Mouse (Mus musculus) lung, adult 2 months (tissue): Measurements from ENCODE around the gene Gpd1l. TPM values are rescaled to one million over a fixed set of nuclear protein-coding genes. Genes with fewer than 3 reads are reported as not detected.
"Not testable (repeated sequence)": the region's sequence is repeated elsewhere in the genome, so short reads cannot be mapped to it uniquely, and the experiment has no call there.

Experiments used
- DNase-seq: peaks from one replicate; pipeline ENCODE4 v3.0.0; 2022
- H3K4me1 ChIP-seq: fragments of 200-500 bp; 2 replicates; pipeline ENCODE4 v1.6.1; 2011; ENCODE audit warnings: low read length; ENCODE audit not compliant: control insufficient read depth, insufficient read depth
- H3K4me3 ChIP-seq: fragments of 200-500 bp; replicated peaks from 2 replicates; pipeline ENCODE3; 2011; ENCODE audit warnings: low read depth, mild to moderate bottlenecking, control low read depth, low read length; ENCODE audit errors: extremely low read depth
- CTCF ChIP-seq: fragments of 200-500 bp; IDR thresholded peaks from 2 replicates; pipeline ENCODE4 v1.5.1; 2011; ENCODE audit warnings: mild to moderate bottlenecking, low read length, control low read depth; ENCODE audit not compliant: insufficient read depth
- POLR2A ChIP-seq: fragments of 200-500 bp; IDR thresholded peaks from 2 replicates; pipeline ENCODE4 v1.6.1; 2011; ENCODE audit warnings: low read depth, mild to moderate bottlenecking, control low read depth, low read length, borderline replicate concordance; ENCODE audit errors: extremely low read depth
- WGBS: fragments of 180-500 bp; shearing (Covaris S2); methylation state at CpG from one replicate; pipeline ENCODE4 v1.1.7; 2018; 5-methylcytosine and 5-hydroxymethylcytosine counted together
- polyA plus RNA-seq: library from polyadenylated mRNA; depleted of rRNA; stranded (reverse); fragments of >200 nt; gene quantifications from 2 replicates; pipeline ENCODE4 v1.2.3, GENCODE M21; 2012; rRNA removed

Gene Gpd1l
- polyA plus RNA-seq = 20.0 and 27.3 TPM in 2 replicates

DNA sequence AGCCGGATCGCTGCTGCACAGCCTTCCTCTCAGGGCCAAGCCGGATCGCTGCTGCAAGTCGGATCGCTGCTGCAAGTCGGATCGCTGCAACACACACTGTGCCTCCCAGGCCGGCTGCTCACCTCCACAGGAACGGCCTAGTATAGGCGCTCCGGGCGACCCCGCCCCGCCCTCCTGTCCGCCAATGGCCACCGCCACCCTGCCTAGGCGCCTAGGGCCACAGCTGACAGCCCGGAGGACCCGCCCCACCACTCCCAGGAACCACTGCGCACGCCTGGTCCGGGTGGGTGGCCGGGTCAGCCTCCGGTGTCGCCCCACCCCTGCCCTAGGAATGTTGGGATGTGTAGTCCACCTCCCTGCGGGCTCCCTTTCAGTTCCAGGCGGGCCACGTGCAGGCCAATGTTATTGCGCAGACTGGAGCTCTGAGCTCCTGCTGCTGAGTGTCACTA, at the start of gene Gpd1l:
Gene Gpd1l (minus strand): TSS at position 265 of the 449 bp plus-strand sequence.
- TF ChIP-seq POLR2A (peak; percentile 85; the same call in 1 of the 2 replicates), CTCF (no peak)
- under 1% methylated on average over 30 of the region's 30 CpGs for WGBS
- Histone ChIP-seq H3K4me1 (0 out of 2 replicates have a peak, but pooled peaks cover 3% of the 10 kb centered on the region), H3K4me3 (peak within 1 kb of the TSS; percentile 100)
- peak; percentile 96 for DNase-seq

DNA sequence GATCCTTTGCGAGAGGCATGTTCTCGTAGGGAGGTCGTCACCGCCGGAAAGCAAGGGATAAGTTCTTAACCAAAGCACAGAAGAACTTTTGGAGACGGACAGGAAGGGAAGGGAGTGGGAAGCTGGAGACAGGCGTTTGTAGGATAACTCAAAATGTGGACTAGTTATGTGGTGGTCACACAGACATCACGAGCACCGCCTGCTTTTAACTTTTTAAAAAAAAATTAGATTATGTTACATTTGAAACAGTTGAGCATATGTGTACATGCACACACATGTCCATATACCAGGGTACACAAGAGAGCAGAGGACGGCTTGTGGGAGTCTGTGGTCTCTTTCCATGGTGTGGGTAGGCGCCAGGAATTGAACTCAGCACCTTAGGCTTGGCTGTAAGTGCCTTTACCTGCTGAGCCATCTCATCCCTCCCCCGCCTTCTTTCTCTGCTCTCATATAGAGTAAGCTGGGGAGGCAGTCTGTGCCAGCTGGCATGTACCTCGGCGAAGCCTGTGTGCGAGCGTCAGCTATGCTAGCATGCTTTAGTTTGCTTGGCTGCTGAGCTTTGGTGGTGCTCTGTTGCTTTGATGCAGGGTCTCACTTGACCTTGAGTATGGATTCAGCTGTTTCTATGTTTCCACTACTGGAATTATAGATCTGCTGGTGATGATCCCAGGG, 49.0 kb upstream of the Gpd1l start, which contains the start of gene Rps27rt:
Gene Rps27rt (minus strand): TSS at position 51 of the 672 bp plus-strand sequence.
- Histone ChIP-seq H3K4me3 (no peak within 1 kb of the TSS), H3K4me1 (peaks cover 1% of the 10 kb centered on the region)
- TF ChIP-seq CTCF (no peak), POLR2A (no peak)
- DNase-seq = no peak
- WGBS = 90% methylated on average over 16 of the region's 16 CpGs

DNA sequence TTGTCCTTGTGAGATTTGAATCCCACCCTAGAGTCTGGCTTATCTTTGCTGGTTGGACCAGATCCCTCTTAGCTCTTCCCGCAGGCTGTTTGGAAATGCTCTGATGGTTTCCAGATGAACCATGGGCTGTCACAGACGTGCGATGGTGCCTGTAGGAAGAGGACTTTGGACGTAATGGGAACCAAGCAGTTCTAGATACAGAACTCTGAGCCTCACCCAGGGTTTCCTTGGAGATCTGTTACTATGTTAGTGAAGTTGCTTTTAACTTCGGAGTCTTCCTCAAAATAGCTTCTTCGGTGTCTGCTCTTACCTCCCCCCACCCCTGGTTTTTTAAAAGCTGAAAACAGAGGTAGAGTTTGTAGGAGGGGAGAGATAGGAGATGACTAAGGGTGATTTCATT, 46.2 kb upstream of the Gpd1l start:
- no peak for DNase-seq
- no peak for TF ChIP-seq POLR2A
- 70% methylated on average over 6 of the region's 6 CpGs for WGBS
- peaks cover 3% of the 10 kb centered on the region for H3K4me1 ChIP-seq
- H3K4me3 ChIP-seq = no peak overlapping the region

DNA sequence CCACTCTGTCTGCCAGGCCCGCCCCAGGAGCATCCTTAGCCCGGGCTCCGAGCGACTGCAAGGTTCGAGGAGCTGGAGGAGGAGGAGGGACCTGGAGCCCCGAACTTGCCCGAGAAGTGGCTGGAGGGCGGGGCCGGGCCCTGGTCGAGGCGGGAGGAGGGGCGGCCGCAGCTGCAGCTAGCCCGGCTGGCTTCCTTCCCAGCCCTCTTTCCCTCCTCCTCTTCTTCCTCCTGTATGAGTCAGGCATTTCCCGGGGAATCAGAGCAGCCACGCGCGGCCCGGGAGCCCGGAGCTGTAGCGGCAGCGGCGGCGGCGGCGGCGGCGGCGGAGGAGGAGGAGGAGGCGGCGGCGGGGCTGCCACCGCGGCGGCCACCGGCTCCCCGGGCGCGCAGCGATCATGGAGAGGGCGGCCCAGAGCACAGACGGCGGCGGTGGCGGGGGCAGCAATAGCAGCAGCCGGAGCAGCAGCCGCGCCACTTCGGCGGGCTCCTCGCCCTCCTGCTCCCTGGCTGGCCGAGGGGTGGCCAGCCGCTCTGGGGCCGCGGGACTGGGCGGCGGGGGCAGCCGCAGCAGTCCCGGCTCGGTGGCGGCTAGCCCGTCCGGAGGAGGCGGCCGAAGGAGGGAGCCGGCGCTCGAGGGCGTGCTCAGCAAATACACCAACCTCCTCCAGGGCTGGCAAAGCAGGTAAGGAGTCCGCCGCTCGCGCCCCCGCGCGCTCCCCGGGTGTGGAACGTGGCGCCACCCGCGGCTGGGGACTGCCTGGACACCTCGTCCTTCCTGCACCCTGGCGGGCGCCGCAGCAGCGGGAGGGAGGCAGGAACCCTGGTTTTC, 44.7 kb upstream of the Gpd1l start, which contains the start of gene Osbpl10:
Gene Osbpl10 (plus strand): TSS at position 289 of the 831 bp plus-strand sequence.
- 1% methylated on average over 77 of the region's 86 CpGs for WGBS
- DNase-seq = peak; percentile 81
- peaks cover 3% of the 10 kb centered on the region for H3K4me1 ChIP-seq
- TF ChIP-seq POLR2A (0 out of 2 replicates have a peak, but pooled peaks have one; percentile 7), CTCF (no peak)
- H3K4me3 ChIP-seq = peak within 1 kb of the TSS; percentile 71

DNA sequence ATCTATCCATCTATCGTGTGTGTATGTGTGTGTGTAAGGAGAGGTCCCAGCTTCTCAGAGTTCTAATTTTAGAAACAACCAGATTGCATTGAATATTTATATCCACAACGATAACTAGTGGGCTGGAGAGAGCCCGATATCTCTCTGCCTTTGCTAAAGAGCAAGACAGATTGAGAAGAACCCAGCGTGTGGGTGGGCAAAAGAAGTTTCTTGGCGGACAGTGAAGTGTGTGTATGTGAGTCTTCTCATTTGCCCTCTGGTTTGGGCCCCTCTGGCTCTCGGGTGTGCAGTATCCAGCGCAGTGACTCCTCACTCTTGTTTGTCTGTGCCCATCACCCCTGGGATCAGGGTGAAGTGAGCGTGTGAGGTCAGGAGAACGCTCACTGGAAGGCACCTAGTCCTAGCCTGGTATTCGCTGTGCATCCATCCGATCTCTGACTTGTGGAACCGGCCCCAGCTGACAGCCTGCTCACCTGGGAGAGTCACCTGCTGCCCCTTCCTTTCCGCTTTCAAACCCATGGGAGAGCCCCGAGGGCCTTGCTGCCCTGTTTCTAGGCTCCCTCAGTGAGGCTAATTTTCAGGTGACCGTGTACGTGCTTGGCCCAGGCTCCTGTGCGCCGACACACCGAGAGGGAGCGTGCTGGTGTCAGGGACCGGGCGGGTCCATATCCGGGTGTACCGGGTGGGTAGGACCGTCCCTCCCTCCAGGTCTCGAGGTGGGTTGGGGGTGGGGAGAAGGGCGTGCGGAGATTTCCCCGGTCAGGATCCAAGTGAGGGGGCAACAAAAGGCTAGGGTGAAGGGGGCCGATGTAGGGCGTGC, 43.9 kb upstream of the Gpd1l start:
- peaks cover 3% of the 10 kb centered on the region for H3K4me1 ChIP-seq
- H3K4me3 ChIP-seq = peak overlapping the region; percentile 71
- no peak for TF ChIP-seq CTCF
- no peak for TF ChIP-seq POLR2A
- 13% methylated on average over 31 of the region's 31 CpGs for WGBS
- no peak for DNase-seq

DNA sequence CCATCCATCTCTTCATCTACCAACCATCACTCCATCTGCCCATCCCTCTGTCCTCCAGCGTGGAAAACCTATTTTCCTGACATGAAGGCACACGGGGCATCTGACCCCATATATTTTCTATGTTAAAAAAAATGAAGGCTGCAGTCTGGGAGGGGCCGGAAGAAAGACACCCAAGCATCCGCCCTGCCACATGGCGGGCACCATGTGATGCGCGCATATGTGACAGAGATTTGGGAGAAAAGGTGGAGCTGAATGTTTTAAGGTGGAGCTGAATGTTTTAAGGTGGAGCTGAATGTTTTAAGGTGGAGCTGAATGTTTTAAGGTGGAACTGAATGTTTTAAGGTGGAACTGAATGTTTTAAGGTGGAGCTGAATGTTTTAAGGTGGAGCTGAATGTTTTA, 32.5 kb upstream of the Gpd1l start:
- H3K4me1 ChIP-seq, DNase-seq, H3K4me3 ChIP-seq: not testable (repeated sequence)
- WGBS = 79% methylated on average over 7 of the region's 7 CpGs

DNA sequence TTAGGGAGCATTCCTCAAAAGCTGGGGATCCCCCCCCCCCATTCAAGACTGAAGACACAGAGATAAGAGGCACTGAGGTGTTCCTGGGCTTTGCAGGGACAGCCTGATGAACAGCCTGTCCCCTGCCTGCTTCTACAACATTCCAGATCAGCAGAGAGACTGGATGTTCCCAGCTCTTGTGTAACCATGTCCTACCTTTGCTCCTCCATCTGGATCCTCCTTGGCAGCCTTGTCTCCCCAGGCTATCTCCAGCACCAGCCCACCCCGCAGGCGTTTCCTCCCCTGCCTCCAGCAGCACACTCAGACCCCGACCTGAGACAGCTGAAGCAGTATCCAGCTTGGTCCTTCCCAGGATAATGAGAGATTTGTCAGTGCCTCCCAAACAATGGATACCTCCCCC, 30.3 kb upstream of the Gpd1l start:
- H3K4me3 ChIP-seq = no peak overlapping the region
- DNase-seq = no peak
- WGBS = 37% methylated on average over 3 of the region's 3 CpGs
- TF ChIP-seq CTCF (no peak), POLR2A (no peak)
- no peaks in the 10 kb centered on the region for H3K4me1 ChIP-seq

DNA sequence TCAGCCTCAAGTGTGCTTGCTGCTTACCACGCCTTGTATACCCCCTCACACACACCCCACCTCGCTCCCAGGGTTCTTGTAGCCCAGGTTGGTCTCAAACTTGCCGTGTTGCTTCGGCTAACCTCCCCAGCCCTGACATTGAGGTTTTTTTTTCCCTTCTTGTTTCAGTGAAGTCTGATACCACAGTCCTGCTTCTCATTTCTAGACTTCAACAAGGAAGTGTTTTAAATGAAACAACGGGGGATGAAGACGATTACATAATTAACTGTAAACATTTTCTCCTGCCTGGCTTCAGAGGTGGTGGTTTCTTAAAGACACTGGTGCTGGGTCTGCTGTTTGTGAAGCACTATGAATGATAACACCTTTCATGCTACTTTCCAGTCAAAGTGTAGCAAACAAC, 27.1 kb upstream of the Gpd1l start:
- no peaks in the 10 kb centered on the region for H3K4me1 ChIP-seq
- 58% methylated on average over 6 of the region's 6 CpGs for WGBS
- DNase-seq = no peak
- TF ChIP-seq POLR2A (no peak), CTCF (no peak)
- no peak overlapping the region for H3K4me3 ChIP-seq

DNA sequence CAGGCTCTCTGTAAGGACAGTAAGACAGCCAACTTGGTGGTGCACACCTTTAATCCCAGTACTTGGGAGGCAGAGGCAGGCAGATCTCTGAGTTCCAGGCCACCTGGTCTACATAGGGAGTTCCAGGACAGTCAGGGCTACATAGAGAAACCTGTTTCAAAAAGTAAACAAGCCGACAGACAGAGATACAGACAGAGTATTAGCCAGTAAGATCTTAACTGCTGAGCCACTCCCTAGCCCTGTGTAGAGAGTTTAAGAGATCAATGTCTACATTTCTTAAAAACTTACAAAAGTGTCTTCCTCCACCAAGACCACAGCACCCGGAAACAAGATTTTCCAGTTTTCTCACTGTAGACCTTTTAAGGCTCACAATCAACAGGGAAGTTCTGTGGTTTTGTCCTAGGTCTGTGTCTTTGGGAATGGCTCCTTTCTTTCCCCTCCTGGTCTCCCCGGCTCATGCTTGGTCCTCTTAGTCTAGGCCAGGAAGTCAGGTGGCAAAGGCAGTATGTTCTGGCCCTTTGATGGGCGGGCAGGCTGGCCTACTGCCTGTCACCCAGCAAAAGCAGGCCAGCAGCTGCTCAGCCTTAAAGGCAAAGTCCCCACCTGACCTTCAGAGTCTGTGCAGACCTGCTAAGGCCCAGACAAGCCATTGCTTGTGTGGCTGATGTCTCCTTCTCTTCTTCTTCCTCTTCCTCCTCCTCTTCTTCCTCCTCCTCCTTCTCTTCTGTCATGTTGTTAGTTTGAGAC, 26.4 kb upstream of the Gpd1l start:
- TF ChIP-seq POLR2A (no peak), CTCF (no peak)
- 57% methylated on average over 4 of the region's 4 CpGs for WGBS
- no peak overlapping the region for H3K4me3 ChIP-seq
- H3K4me1 ChIP-seq = no peaks in the 10 kb centered on the region
- no peak for DNase-seq

DNA sequence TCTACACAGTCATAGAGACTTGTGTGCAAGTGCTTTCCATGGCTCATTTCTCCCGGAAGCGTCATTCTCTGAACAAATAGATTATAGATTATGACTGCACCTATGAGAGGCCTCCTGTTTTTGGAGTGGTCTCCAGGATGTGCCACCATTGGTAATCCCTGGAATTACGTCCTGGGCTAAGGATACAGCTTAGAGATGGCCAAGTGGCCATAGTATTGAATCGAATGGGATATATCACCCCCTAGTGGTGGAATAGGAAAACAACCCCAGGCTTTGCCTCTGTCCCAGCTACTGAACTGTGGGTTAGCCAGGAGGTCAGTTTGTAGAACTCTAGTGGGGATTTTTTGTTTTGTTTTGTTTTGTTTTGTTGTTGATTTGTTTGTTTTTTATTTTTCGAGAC, 23.2 kb upstream of the Gpd1l start:
- WGBS = 35% methylated on average over 5 of the region's 5 CpGs
- Histone ChIP-seq H3K4me1 (no peaks in the 10 kb centered on the region), H3K4me3 (no peak overlapping the region)
- peak; percentile 30 for TF ChIP-seq CTCF
- TF ChIP-seq POLR2A = no peak
- no peak for DNase-seq
